Mouse (Mus musculus): ENCODE data around the gene Ppp1r11. TPM values are rescaled to one million over a fixed set of nuclear protein-coding genes. Genes with fewer than 3 reads are reported as not detected.

Gene Ppp1r11
- polyA plus RNA-seq (2017; shearing (Covaris generic)), result 312 TPM

GRCm38 (mm10) chr17:36950981-36951947 lies at the start of gene Ppp1r11:
Gene Ppp1r11 (minus strand): TSS chr17:36951741.

DNA sequence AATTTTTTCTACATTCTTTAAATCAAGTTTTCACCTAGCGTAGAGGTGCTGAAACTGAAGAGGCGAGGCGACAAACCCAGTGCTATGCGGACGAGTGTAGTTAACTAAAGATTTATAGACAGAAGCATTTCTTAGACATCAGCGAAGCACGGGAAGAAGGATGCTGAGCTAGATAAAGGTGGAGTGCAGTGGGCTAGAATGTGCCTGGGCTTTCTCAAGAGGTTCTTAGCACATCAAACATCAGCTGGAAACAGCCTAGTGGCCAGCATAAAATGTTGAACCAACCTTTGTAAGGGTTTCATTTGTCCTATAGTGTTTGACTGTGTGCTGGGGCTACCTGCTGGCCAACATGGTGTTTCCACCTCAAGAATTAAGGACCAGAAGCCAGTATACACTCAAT lies 49.3 kb upstream of the Ppp1r11 start, which contains the start of gene Zfp57:
Gene Zfp57 (plus strand): TSS at position 301 of the 400 bp plus-strand sequence.

GRCm38 (mm10) chr17:36989437-36989836 lies 37.9 kb upstream of the Ppp1r11 start, which contains the start of gene H2-M5:
Gene H2-M5 (minus strand): TSS chr17:36989537.

GRCm38 (mm10) chr17:36981221-36981813 lies 29.8 kb upstream of the Ppp1r11 start, which contains the start of gene 2410137M14Rik:
Gene 2410137M14Rik (minus strand): TSS chr17:36981237.

DNA sequence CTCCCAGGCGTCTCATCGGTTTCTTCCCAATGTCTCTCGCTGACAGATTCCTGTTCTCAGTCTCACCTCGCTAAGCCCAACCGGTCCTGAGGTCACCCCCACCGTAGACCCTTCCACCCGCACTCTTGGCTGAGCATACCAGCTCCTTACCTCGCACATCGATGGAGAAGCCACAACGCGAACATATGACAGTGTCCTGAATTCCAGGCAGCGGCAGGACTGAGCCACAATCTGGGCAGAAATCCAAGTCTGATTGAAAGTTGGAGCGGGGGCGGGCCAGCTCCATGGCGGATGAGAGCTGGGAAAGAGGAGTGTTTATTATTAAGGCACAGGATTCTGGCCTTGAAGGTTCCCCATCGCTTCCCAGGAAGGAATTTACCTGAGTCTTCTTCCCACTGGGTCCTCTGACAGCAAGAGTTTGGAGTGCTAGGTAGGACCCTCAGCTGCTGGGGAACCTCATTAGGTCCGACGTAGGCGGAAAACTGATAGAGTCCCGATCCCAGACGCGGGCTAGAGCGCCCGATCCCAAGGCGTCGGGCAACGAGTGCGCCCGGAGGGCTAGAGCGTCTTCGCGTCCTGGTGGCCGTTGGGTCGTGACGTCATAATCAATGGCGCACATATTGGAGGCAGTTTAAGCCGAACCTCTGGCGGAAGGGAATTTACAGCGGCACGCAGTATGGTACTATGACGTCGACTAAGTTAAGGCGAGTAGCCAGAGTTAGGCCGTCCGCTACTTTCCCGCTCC lies 6.6 kb upstream of the Ppp1r11 start, which contains the start of the genes Znrd1 and Znrd1as:
Gene Znrd1 (minus strand): TSS at position 561 of the 745 bp plus-strand sequence.
Gene Znrd1as (plus strand): TSS at position 594 of the 745 bp plus-strand sequence.

GRCm38 (mm10) chr17:36942791-36943471 lies 8.6 kb downstream of the Ppp1r11 start, which contains the start of gene Rnf39:
Gene Rnf39 (plus strand): TSS chr17:36942918.

Other genes starting within 250 kb of the Ppp1r11 start
- not detected for gene H2-M10.5, start 178.8 kb downstream of the Ppp1r11 start, polyA plus RNA-seq (2017; shearing (Covaris generic))
- gene H2-M10.6, start 139.6 kb downstream of the Ppp1r11 start, polyA plus RNA-seq (2017; shearing (Covaris generic)), result not detected
- 139 TPM for gene Trim26, start 114.6 kb downstream of the Ppp1r11 start, polyA plus RNA-seq (2017; shearing (Covaris generic))
- not detected for gene Trim15, start 84.5 kb downstream of the Ppp1r11 start, polyA plus RNA-seq (2017; shearing (Covaris generic))
- not detected for gene Trim10, start 82.2 kb downstream of the Ppp1r11 start, polyA plus RNA-seq (2017; shearing (Covaris generic))
- gene Trim40, start 61.6 kb downstream of the Ppp1r11 start, polyA plus RNA-seq (2017; shearing (Covaris generic)), result not detected
- gene Trim31, start 53.6 kb downstream of the Ppp1r11 start, polyA plus RNA-seq (2017; shearing (Covaris generic)), result not detected
- gene Rnf39, start 8.8 kb downstream of the Ppp1r11 start, polyA plus RNA-seq (2017; shearing (Covaris generic)), result 2.3 TPM
- 146 TPM for gene Znrd1, start 6.8 kb upstream of the Ppp1r11 start, polyA plus RNA-seq (2017; shearing (Covaris generic))
- gene Znrd1as, start 6.9 kb upstream of the Ppp1r11 start, polyA plus RNA-seq (2017; shearing (Covaris generic)), result 2.4 TPM
- gene 2410137M14Rik, start 29.5 kb upstream of the Ppp1r11 start, polyA plus RNA-seq (2017; shearing (Covaris generic)), result not detected
- 0.21 TPM for gene H2-M5, start 37.8 kb upstream of the Ppp1r11 start, polyA plus RNA-seq (2017; shearing (Covaris generic))
- not detected for gene Zfp57, start 49.4 kb upstream of the Ppp1r11 start, polyA plus RNA-seq (2017; shearing (Covaris generic))
- gene Mog, start 71.7 kb upstream of the Ppp1r11 start, polyA plus RNA-seq (2017; shearing (Covaris generic)), result not detected
- gene Gabbr1, start 94.2 kb upstream of the Ppp1r11 start, polyA plus RNA-seq (2017; shearing (Covaris generic)), result 12.6 TPM
- 0.17 TPM for gene Olfr90, start 136.8 kb upstream of the Ppp1r11 start, polyA plus RNA-seq (2017; shearing (Covaris generic))
- gene Olfr91, start 146.5 kb upstream of the Ppp1r11 start, polyA plus RNA-seq (2017; shearing (Covaris generic)), result not detected
- gene Olfr92, start 168.3 kb upstream of the Ppp1r11 start, polyA plus RNA-seq (2017; shearing (Covaris generic)), result not detected
- not detected for gene Olfr93, start 209.8 kb upstream of the Ppp1r11 start, polyA plus RNA-seq (2017; shearing (Covaris generic))
- not detected for gene Ubd, start 242.2 kb upstream of the Ppp1r11 start, polyA plus RNA-seq (2017; shearing (Covaris generic))
- not detected for gene Olfr94, start 249.3 kb upstream of the Ppp1r11 start, polyA plus RNA-seq (2017; shearing (Covaris generic))